Mouse (Mus musculus) liver, embryonic 13.5 days (tissue): ENCODE data around the gene Tmem231. TPM values are rescaled to one million over a fixed set of nuclear protein-coding genes. Genes with fewer than 3 reads are reported as not detected.
A peak's percentile ranks its signal among the peaks of the same experiment; 100 is the strongest.

Experiments
- ATAC-seq: fragments of 200-750 bp; cut with Nextera tagmentation; 2 replicates; pipeline ENCODE4 v1.8.0; 2017; ENCODE audit warnings: low read depth, mild to moderate bottlenecking, moderate number of reproducible peaks, moderate library complexity
- DNase-seq: peaks from one replicate; pipeline ENCODE4 v3.0.0; 2022
- H3K27ac ChIP-seq: fragments of 300-500 bp; sonication (generic); 2 replicates; pipeline ENCODE4 v1.5.1; 2015; ENCODE audit warnings: moderate library complexity, mild to moderate bottlenecking, inconsistent platforms
- H3K27me3 ChIP-seq: fragments of 300-500 bp; sonication (generic); 2 replicates; pipeline ENCODE4 v1.6.1; 2015; ENCODE audit warnings: mild to moderate bottlenecking, inconsistent platforms
- H3K36me3 ChIP-seq: fragments of 300-500 bp; sonication (generic); 2 replicates; pipeline ENCODE4 v1.6.1; 2015; ENCODE audit warnings: mild to moderate bottlenecking, inconsistent platforms
- H3K4me1 ChIP-seq: fragments of 300-500 bp; sonication (generic); replicated peaks from 2 replicates; pipeline ENCODE4 v1.6.1; 2015; ENCODE audit warnings: inconsistent platforms
- H3K4me2 ChIP-seq: fragments of 300-500 bp; sonication (generic); 2 replicates; pipeline ENCODE4 v1.6.1; 2015; ENCODE audit warnings: inconsistent platforms, mild to moderate bottlenecking, moderate library complexity
- H3K4me3 ChIP-seq: fragments of 300-500 bp; sonication (generic); replicated peaks from 2 replicates; pipeline ENCODE4 v1.5.1; 2015; ENCODE audit warnings: mild to moderate bottlenecking, inconsistent platforms
- H3K9ac ChIP-seq: fragments of 300-500 bp; sonication (generic); 2 replicates; pipeline ENCODE4 v1.6.1; 2015; ENCODE audit warnings: mild to moderate bottlenecking, inconsistent platforms
- H3K9me3 ChIP-seq: fragments of 300-500 bp; sonication (generic); replicated peaks from 2 replicates; pipeline ENCODE4 v1.6.1; 2016; ENCODE audit warnings: inconsistent platforms
- WGBS: fragments of 180-500 bp; shearing (Covaris S2); methylation state at CpG from one replicate; pipeline ENCODE4 v1.1.7; 2015; ENCODE audit not compliant: insufficient replicate concordance; 5-methylcytosine and 5-hydroxymethylcytosine counted together
- polyA plus RNA-seq: library from polyadenylated mRNA; unstranded; fragments of >200 nt; fragmentation: Nextera tagmentation; extraction: Ambion mirVana; gene quantifications from 2 replicates; pipeline ENCODE4 v1.2.1, GENCODE M21; 2015

The Tmem231 gene
- polyA plus RNA-seq, result 2.1 and 2.6 TPM in 2 replicates

- ATAC-seq (peak; percentile 91), DNase-seq (peak; percentile 90)
- Histone ChIP-seq H3K27me3 (no peaks in the 10 kb centered on the region), H3K9ac (peak within 1 kb of the TSS; percentile 81), H3K4me3 (peak within 1 kb of the TSS; percentile 72), H3K27ac (peak within 1 kb of the TSS; percentile 90), H3K36me3 (no peaks in the 10 kb centered on the region), H3K4me1 (peaks cover 56% of the 10 kb centered on the region), H3K9me3 (no peaks in the 10 kb centered on the region), H3K4me2 (peak within 1 kb of the TSS; percentile 83)
- WGBS, result 2% methylated on average over 53 of the region's 53 CpGs
These were observed at the start of gene Tmem231 for GRCm38 (mm10) chr8:111933348-111934076. TSS of gene Tmem231 (minus strand) at chr8:111933881.

GRCm38 (mm10) chr8:111982116-111982515, 48.4 kb upstream of the Tmem231 start:
- no peak for ATAC-seq
- H3K27me3 ChIP-seq, result no peaks in the 10 kb centered on the region
- 69% methylated on average over 7 of the region's 7 CpGs for WGBS
- no peaks in the 10 kb centered on the region for H3K9me3 ChIP-seq
- H3K9ac ChIP-seq, result no peak overlapping the region
- no peak for DNase-seq
- peaks cover 59% of the 10 kb centered on the region for H3K36me3 ChIP-seq
- no peak overlapping the region for H3K4me2 ChIP-seq
- no peak overlapping the region for H3K4me3 ChIP-seq
- H3K4me1 ChIP-seq, result peaks cover 12% of the 10 kb centered on the region
- no peak overlapping the region for H3K27ac ChIP-seq

GRCm38 (mm10) chr8:111978147-111978546, 44.5 kb upstream of the Tmem231 start:
- 69% methylated on average over 10 of the region's 10 CpGs for WGBS
- no peak overlapping the region; the same call in 1 of the 2 replicates for H3K27ac ChIP-seq

GRCm38 (mm10) chr8:111976326-111976725, 42.6 kb upstream of the Tmem231 start:
- no peak for DNase-seq

More at GRCm38 (mm10) chr8:111978147-111978546, 44.5 kb upstream of the Tmem231 start:
- H3K9me3 ChIP-seq, result no peaks in the 10 kb centered on the region; the same call in 1 of the 2 replicates
- no peak overlapping the region for H3K4me3 ChIP-seq
- ATAC-seq (peak; percentile 42), DNase-seq (no peak)
- peaks cover 18% of the 10 kb centered on the region for H3K4me1 ChIP-seq
- no peak overlapping the region for H3K9ac ChIP-seq
- H3K36me3 ChIP-seq, result peaks cover 60% of the 10 kb centered on the region
- H3K27me3 ChIP-seq, result no peaks in the 10 kb centered on the region
- 0 out of 2 replicates have a peak overlapping the region, but pooled peaks have one; percentile 9 for H3K4me2 ChIP-seq

GRCm38 (mm10) chr8:111975706-111976105, 42.0 kb upstream of the Tmem231 start:
- Histone ChIP-seq H3K27me3 (no peaks in the 10 kb centered on the region), H3K36me3 (peaks cover 64% of the 10 kb centered on the region), H3K27ac (peak overlapping the region; percentile 31; the same call in 1 of the 2 replicates), H3K4me3 (no peak overlapping the region), H3K9ac (no peak overlapping the region), H3K4me2 (no peak overlapping the region), H3K4me1 (peaks cover 18% of the 10 kb centered on the region), H3K9me3 (no peaks in the 10 kb centered on the region; the same call in 1 of the 2 replicates)
- no peak for ATAC-seq
- no peak for DNase-seq
- 79% methylated on average over 2 of the region's 2 CpGs for WGBS

More at GRCm38 (mm10) chr8:111976326-111976725, 42.6 kb upstream of the Tmem231 start:
- H3K9ac ChIP-seq, result no peak overlapping the region
- H3K4me2 ChIP-seq, result no peak overlapping the region
- ATAC-seq, result no peak
- no peak overlapping the region for H3K27ac ChIP-seq
- no peaks in the 10 kb centered on the region for H3K27me3 ChIP-seq
- H3K4me3 ChIP-seq, result no peak overlapping the region
- WGBS, result 58% methylated on average over 2 of the region's 2 CpGs
- H3K4me1 ChIP-seq, result peaks cover 18% of the 10 kb centered on the region
- peaks cover 61% of the 10 kb centered on the region for H3K36me3 ChIP-seq
- no peaks in the 10 kb centered on the region; the same call in 1 of the 2 replicates for H3K9me3 ChIP-seq

GRCm38 (mm10) chr8:111974138-111974537, 40.5 kb upstream of the Tmem231 start:
- ATAC-seq, result no peak

GRCm38 (mm10) chr8:111968991-111969390, 35.3 kb upstream of the Tmem231 start:
- H3K36me3 ChIP-seq, result peaks cover 25% of the 10 kb centered on the region
- peaks cover 10% of the 10 kb centered on the region for H3K4me1 ChIP-seq
- H3K27me3 ChIP-seq, result no peaks in the 10 kb centered on the region
- DNase-seq (no peak), ATAC-seq (no peak)
- WGBS, result 69% methylated on average over 5 of the region's 5 CpGs
- H3K4me2 ChIP-seq, result no peak overlapping the region
- no peak overlapping the region for H3K27ac ChIP-seq
- no peak overlapping the region for H3K9ac ChIP-seq
- H3K9me3 ChIP-seq, result no peaks in the 10 kb centered on the region; the same call in 1 of the 2 replicates
- no peak overlapping the region for H3K4me3 ChIP-seq

More at GRCm38 (mm10) chr8:111974138-111974537, 40.5 kb upstream of the Tmem231 start:
- 88% methylated on average over 12 of the region's 12 CpGs for WGBS
- no peaks in the 10 kb centered on the region; the same call in 1 of the 2 replicates for H3K9me3 ChIP-seq
- no peak overlapping the region for H3K9ac ChIP-seq
- H3K4me1 ChIP-seq, result peaks cover 18% of the 10 kb centered on the region
- no peak overlapping the region for H3K4me3 ChIP-seq
- no peaks in the 10 kb centered on the region for H3K27me3 ChIP-seq
- peaks cover 60% of the 10 kb centered on the region for H3K36me3 ChIP-seq
- no peak overlapping the region for H3K27ac ChIP-seq
- H3K4me2 ChIP-seq, result no peak overlapping the region
- DNase-seq, result no peak

GRCm38 (mm10) chr8:111968541-111968940, 34.9 kb upstream of the Tmem231 start:
- 83% methylated on average over 10 of the region's 10 CpGs for WGBS
- Histone ChIP-seq H3K4me3 (no peak overlapping the region), H3K4me1 (peaks cover 10% of the 10 kb centered on the region), H3K9ac (no peak overlapping the region), H3K27me3 (no peaks in the 10 kb centered on the region), H3K36me3 (peaks cover 21% of the 10 kb centered on the region), H3K27ac (no peak overlapping the region), H3K9me3 (no peaks in the 10 kb centered on the region), H3K4me2 (no peak overlapping the region)
- ATAC-seq (no peak), DNase-seq (no peak)

- DNase-seq, result no peak
- H3K4me3 ChIP-seq, result no peak overlapping the region
- H3K9ac ChIP-seq, result no peak overlapping the region
- 22% methylated on average over 5 of the region's 5 CpGs for WGBS
- no peak overlapping the region for H3K27ac ChIP-seq
- H3K27me3 ChIP-seq, result no peaks in the 10 kb centered on the region
- H3K4me2 ChIP-seq, result no peak overlapping the region
- H3K4me1 ChIP-seq, result peaks cover 10% of the 10 kb centered on the region
- H3K36me3 ChIP-seq, result peaks cover 12% of the 10 kb centered on the region; the same call in 1 of the 2 replicates
- no peaks in the 10 kb centered on the region for H3K9me3 ChIP-seq
- ATAC-seq, result peak; percentile 73
These were observed 33.7 kb upstream of the Tmem231 start for GRCm38 (mm10) chr8:111967246-111967870.

GRCm38 (mm10) chr8:111964849-111965561, 31.3 kb upstream of the Tmem231 start:
- Histone ChIP-seq H3K9ac (no peak overlapping the region), H3K4me2 (no peak overlapping the region), H3K27ac (no peak overlapping the region), H3K4me3 (no peak overlapping the region), H3K27me3 (no peaks in the 10 kb centered on the region), H3K9me3 (no peaks in the 10 kb centered on the region), H3K4me1 (peaks cover 10% of the 10 kb centered on the region), H3K36me3 (no peaks in the 10 kb centered on the region)
- 76% methylated on average over 7 of the region's 7 CpGs for WGBS
- ATAC-seq (no peak), DNase-seq (no peak)

GRCm38 (mm10) chr8:111964351-111964750, 30.7 kb upstream of the Tmem231 start:
- Histone ChIP-seq H3K4me2 (no peak overlapping the region), H3K9me3 (no peaks in the 10 kb centered on the region), H3K27ac (no peak overlapping the region), H3K36me3 (no peaks in the 10 kb centered on the region), H3K27me3 (no peaks in the 10 kb centered on the region), H3K9ac (no peak overlapping the region), H3K4me3 (no peak overlapping the region), H3K4me1 (peaks cover 10% of the 10 kb centered on the region)
- DNase-seq, result no peak
- ATAC-seq, result no peak
- 54% methylated on average over 5 of the region's 5 CpGs for WGBS
